ENCODE assay signal across 10 mouse cellular contexts in the genomic region with DNA sequence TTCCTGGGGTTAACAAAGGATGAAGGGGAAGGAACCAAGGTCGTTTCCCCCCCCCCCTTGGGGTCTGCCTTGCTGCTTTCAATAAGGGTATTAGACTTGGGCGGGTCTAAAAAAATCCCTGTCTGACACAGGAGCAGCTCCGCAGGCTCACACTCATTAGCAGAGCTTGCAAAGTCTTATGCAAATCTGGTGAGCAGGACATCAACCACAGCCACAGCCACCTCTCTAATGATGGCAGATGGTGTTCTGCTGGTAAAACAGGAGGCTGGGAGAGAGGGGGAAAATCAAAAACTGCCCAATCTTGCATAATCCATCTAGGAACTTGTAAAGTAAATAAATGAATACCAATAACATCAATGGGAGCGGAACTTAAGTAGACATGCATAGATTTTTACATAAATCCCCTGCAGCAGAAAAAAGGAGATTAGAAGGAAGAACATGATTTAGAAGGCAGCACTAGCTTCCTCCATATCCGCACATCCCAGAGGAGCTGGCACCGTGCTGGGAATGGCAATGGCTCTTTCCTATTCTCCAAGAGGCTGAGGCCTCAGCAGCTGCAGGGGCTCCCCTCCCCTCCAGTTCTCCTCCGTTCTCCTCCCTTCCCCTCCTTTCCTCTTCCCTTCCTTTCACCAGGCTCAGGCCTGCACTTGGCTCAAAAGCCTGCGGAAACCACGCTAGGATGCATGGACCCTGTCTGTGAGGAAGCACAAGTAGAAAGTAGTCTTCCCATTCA.
DNase-seq lines count a peak whose midpoint lies in the region; ATAC-seq and TF ChIP-seq lines count a peak whose summit lies in the region.
"Had no signal": no experiment of that assay in that cellular context is flagged by ENCODE, and none has a peak within 500 bp of the region (broad histone marks: within the 10 kb centered on the region; RNA-seq: fewer than 3 reads in every experiment).

No protein-coding gene starts in this region.

- 0 out of 2 replicates have a peak, but pooled peaks have one; percentile 20 for ATAC-seq in frontal cortex, adult (ENCODE audit: low TSS enrichment)
- ATAC-seq in forebrain, embryonic 11.5 days (replicated peaks; ENCODE audit: low FRiP score) = peak; percentile 94
- peak; percentile 44; the same call in 1 of the 2 replicates for ATAC-seq in midbrain, postnatal 0 days (ENCODE audit: low FRiP score)
- ATAC-seq in CD4-positive, CD25-positive, alpha-beta regulatory T cell, adult 4 months = no peak

- no peak for TF ChIP-seq CTCF in midbrain, postnatal 0 days (IDR thresholded peaks at IDR 0.05)

- no peak overlapping the region for H3K4me3 ChIP-seq in forebrain, embryonic 11.5 days (ENCODE audit: low read depth, low read length)
- H3K4me3 ChIP-seq in midbrain, postnatal 0 days (ENCODE audit: low read depth, low read length) = no peak overlapping the region

- H3K9me3 ChIP-seq in forebrain, embryonic 11.5 days (ENCODE audit: control insufficient read depth, low read length) = no peaks in the 10 kb centered on the region
- no peaks in the 10 kb centered on the region for H3K9me3 ChIP-seq in midbrain, postnatal 0 days (ENCODE audit: low read length)

- no peak overlapping the region for H3K9ac ChIP-seq in forebrain, embryonic 11.5 days (ENCODE audit: low read length)
- H3K9ac ChIP-seq in midbrain, postnatal 0 days (replicated peaks; ENCODE audit: low read length, poor library complexity, severe bottlenecking) = peak overlapping the region; percentile 29; the same call in 1 of the 2 replicates
- H3K9ac ChIP-seq: lung, embryonic 14.5 days had no signal

- peaks cover 3% of the 10 kb centered on the region for H3K4me1 ChIP-seq in forebrain, embryonic 11.5 days (replicated peaks; ENCODE audit: control insufficient read depth, insufficient read depth, low read length)
- H3K4me1 ChIP-seq in midbrain, postnatal 0 days (ENCODE audit: insufficient read depth, low read length) = peaks cover 4% of the 10 kb centered on the region; the same call in 1 of the 2 replicates

- no peak for DNase-seq in frontal cortex, postnatal 36 days (ENCODE audit: low spot score in 2 of 2)
- DNase-seq in forebrain, embryonic 11.5 days (ENCODE audit: low spot score) = peak; percentile 66
- DNase-seq in layer of hippocampus, adult 18-20 months (ENCODE audit: low spot score in 2 of 2) = peak; percentile 36 to 53
- peak; percentile 54 for DNase-seq in midbrain, postnatal 0 days (ENCODE audit: low spot score)
- no peak for DNase-seq in MN1 (ENCODE audit: low spot score)
- no peak for DNase-seq in adrenal gland, postnatal 25 days
- DNase-seq: heart, adult 18-20 months; lung, embryonic 14.5 days had no signal

- WGBS in forebrain, embryonic 11.5 days = 12% methylated on average over 9 of the region's 9 CpGs
- WGBS in midbrain, postnatal 0 days = 13% methylated on average over 9 of the region's 9 CpGs

- H3K27ac ChIP-seq in forebrain, embryonic 11.5 days (ENCODE audit: low read depth, low read length) = peak overlapping the region; percentile 72
- H3K27ac ChIP-seq in midbrain, postnatal 0 days (ENCODE audit: low read depth, low read length) = peak overlapping the region; percentile 38

- no peaks in the 10 kb centered on the region for H3K36me3 ChIP-seq in forebrain, embryonic 11.5 days (ENCODE audit: control insufficient read depth, insufficient read depth, low read length)
- H3K36me3 ChIP-seq in midbrain, postnatal 0 days (ENCODE audit: insufficient read depth, low read length) = no peaks in the 10 kb centered on the region

- no peaks in the 10 kb centered on the region for H3K27me3 ChIP-seq in forebrain, embryonic 11.5 days (ENCODE audit: control insufficient read depth, insufficient read depth, low read length)
- no peaks in the 10 kb centered on the region for H3K27me3 ChIP-seq in midbrain, postnatal 0 days (ENCODE audit: insufficient read depth, low read length)

- no peak overlapping the region for H3K4me2 ChIP-seq in forebrain, embryonic 11.5 days (ENCODE audit: low read depth, low read length, severe bottlenecking)
- H3K4me2 ChIP-seq in midbrain, postnatal 0 days (ENCODE audit: low read depth, low read length, poor library complexity, severe bottlenecking) = no peak overlapping the region
- H3K4me2 ChIP-seq: lung, embryonic 14.5 days had no signal

Comparison
In these comparisons a context has a peak if more than half of its experiments do, and no peak if none do; other contexts are left out.
1. DNase-seq: peak in forebrain, embryonic 11.5 days (single experiment), layer of hippocampus, adult 18-20 months (2 of 2) and midbrain, postnatal 0 days (single experiment); none in frontal cortex, postnatal 36 days (0 of 2), MN1 (single experiment) and adrenal gland, postnatal 25 days (single experiment).